Mouse (Mus musculus) MEL (cell line): ENCODE results near the gene Dpep3. TPM values are rescaled to one million over a fixed set of nuclear protein-coding genes. Genes with fewer than 3 reads are reported as not detected.

Source experiments
- DNase-seq: peaks from one replicate; pipeline ENCODE4 v3.0.0; 2011; ENCODE audit warnings: low read depth, low spot score
- H3K27ac ChIP-seq: 2 replicates; pipeline ENCODE4 v1.5.1; 2012; ENCODE audit warnings: low read depth, mild to moderate bottlenecking, control low read depth, low read length, moderate library complexity; ENCODE audit not compliant: control insufficient read depth
- H3K27me3 ChIP-seq, 2 experiments: fragments of 150-350 bp in 1 of 2; sonication (generic) in 1 of 2; 2 replicates each; pipeline ENCODE4 v1.6.1; 2012; ENCODE audit warnings: low read length in 2 of 2, mild to moderate bottlenecking in 2 of 2, improper control_type of control experiment in 1 of 2, moderate library complexity in 1 of 2; ENCODE audit not compliant: insufficient read depth in 2 of 2, control insufficient read depth in 1 of 2
- H3K36me3 ChIP-seq, 2 experiments: 2 replicates each; pipeline ENCODE4 v1.6.1; 2012 to 2014; ENCODE audit warnings: low read length in 2 of 2, improper control_type of control experiment in 1 of 2, inconsistent platforms in 1 of 2, mild to moderate bottlenecking in 1 of 2; ENCODE audit not compliant: insufficient read depth in 2 of 2, control insufficient read depth in 1 of 2
- H3K4me1 ChIP-seq, 2 experiments: fragments of 150-350 bp in 1 of 2; sonication (generic) in 1 of 2; 2 replicates each; pipeline ENCODE4 v1.6.1; 2012; ENCODE audit warnings: low read length in 2 of 2, improper control_type of control experiment in 1 of 2, mild to moderate bottlenecking in 1 of 2; ENCODE audit not compliant: insufficient read depth in 2 of 2, control insufficient read depth in 1 of 2
- H3K4me3 ChIP-seq, 2 experiments: fragments of 150-350 bp in 1 of 2; sonication (generic) in 1 of 2; 2 replicates each; pipeline ENCODE4 v1.5.1; 2012; ENCODE audit warnings: low read depth in 2 of 2, low read length in 2 of 2, mild to moderate bottlenecking in 2 of 2, moderate library complexity in 2 of 2, control low read depth in 1 of 2, improper control_type of control experiment in 1 of 2; ENCODE audit not compliant: control insufficient read depth in 1 of 2, insufficient read depth in 1 of 2
- H3K79me2 ChIP-seq: 2 replicates; pipeline ENCODE4 v1.6.1; 2012; ENCODE audit warnings: mild to moderate bottlenecking, low read length, moderate library complexity; ENCODE audit not compliant: control insufficient read depth, poor library complexity, insufficient read depth
- H3K9ac ChIP-seq: 2 replicates; pipeline ENCODE4 v1.6.1; 2012; ENCODE audit warnings: low read depth, mild to moderate bottlenecking, control low read depth, low read length, moderate library complexity; ENCODE audit not compliant: control insufficient read depth, poor library complexity, severe bottlenecking
- H3K9me3 ChIP-seq: fragments of 150-350 bp; sonication (generic); replicated peaks from 2 replicates; pipeline ENCODE4 v1.6.1; 2012; ENCODE audit warnings: mild to moderate bottlenecking, low read length, improper control_type of control experiment, moderate library complexity; ENCODE audit not compliant: insufficient read depth
- CHD2 ChIP-seq: IDR thresholded peaks from 2 replicates; pipeline ENCODE4 v1.6.1; 2011; ENCODE audit warnings: low read length, improper control_type of control experiment
- CTCF ChIP-seq, 3 experiments: IDR thresholded peaks in 2 of 3; conservative IDR thresholded peaks in 1 of 3; 2 replicates each; pipeline ENCODE4 v1.5.1; 2011 to 2012; ENCODE audit warnings: low read length in 3 of 3, low read depth in 2 of 3, mild to moderate bottlenecking in 2 of 3, improper control_type of control experiment in 1 of 3, inconsistent platforms in 1 of 3, mixed read lengths in 1 of 3, moderate library complexity in 1 of 3; ENCODE audit not compliant: control insufficient read depth in 1 of 3, insufficient read depth in 1 of 3, poor library complexity in 1 of 3, severe bottlenecking in 1 of 3
- E2F4 ChIP-seq: IDR thresholded peaks from 2 replicates; pipeline ENCODE4 v1.6.1; 2011; ENCODE audit warnings: low read depth, low read length, improper control_type of control experiment, borderline replicate concordance
- EP300 ChIP-seq, 2 experiments: IDR thresholded peaks; 2 replicates each; pipeline ENCODE4 v1.6.1; 2011; ENCODE audit warnings: improper control_type of control experiment in 2 of 2, low read length in 2 of 2, low read depth in 1 of 2, mild to moderate bottlenecking in 1 of 2
- ETS1 ChIP-seq: IDR thresholded peaks from 2 replicates; pipeline ENCODE4 v1.6.1; 2012; ENCODE audit warnings: low read depth, mild to moderate bottlenecking, inconsistent platforms, low read length, improper control_type of control experiment, moderate library complexity
- GATA1 ChIP-seq: IDR thresholded peaks from 2 replicates; pipeline ENCODE4 v1.6.1; 2011; ENCODE audit warnings: low read depth, low read length, improper control_type of control experiment
- HCFC1 ChIP-seq: IDR thresholded peaks from 2 replicates; pipeline ENCODE4 v1.6.1; 2012; ENCODE audit warnings: low read depth, mild to moderate bottlenecking, inconsistent platforms, low read length, improper control_type of control experiment, moderate library complexity
- JUND ChIP-seq: IDR thresholded peaks from 2 replicates; pipeline ENCODE4 v1.6.1; 2011; ENCODE audit warnings: low read depth, mild to moderate bottlenecking, improper control_type of control experiment, low read length
- KAT2A ChIP-seq: conservative IDR thresholded peaks from 2 replicates; pipeline ENCODE4 v1.6.1; 2012; ENCODE audit warnings: low read depth, low read length, improper control_type of control experiment, inconsistent platforms
- MAFK ChIP-seq: IDR thresholded peaks from 2 replicates; pipeline ENCODE4 v1.6.1; 2011; ENCODE audit warnings: low read depth, mild to moderate bottlenecking, low read length, improper control_type of control experiment, borderline replicate concordance
- MAZ ChIP-seq: IDR thresholded peaks from 2 replicates; pipeline ENCODE4 v1.6.1; 2012; ENCODE audit warnings: low read depth, mild to moderate bottlenecking, inconsistent platforms, low read length, improper control_type of control experiment
- MEF2A ChIP-seq: IDR thresholded peaks from 2 replicates; pipeline ENCODE4 v1.6.1; 2014; ENCODE audit warnings: low read depth, mild to moderate bottlenecking, inconsistent platforms, low read length, improper control_type of control experiment; ENCODE audit not compliant: poor library complexity, insufficient replicate concordance, severe bottlenecking; ENCODE audit errors: extremely low read depth
- MXI1 ChIP-seq: IDR thresholded peaks from 2 replicates; pipeline ENCODE4 v1.6.1; 2011; ENCODE audit warnings: mild to moderate bottlenecking, low read depth, low read length, improper control_type of control experiment
- MYB ChIP-seq: IDR thresholded peaks from 2 replicates; pipeline ENCODE4 v1.6.1; 2011; ENCODE audit warnings: mild to moderate bottlenecking, low read depth, low read length, improper control_type of control experiment
- MYC ChIP-seq: IDR thresholded peaks from 2 replicates; pipeline ENCODE4 v1.6.1; 2011; ENCODE audit warnings: low read depth, mild to moderate bottlenecking, low read length, improper control_type of control experiment, moderate library complexity
- NELFE ChIP-seq: IDR thresholded peaks from 2 replicates; pipeline ENCODE4 v1.6.1; 2011; ENCODE audit warnings: low read depth, low read length, improper control_type of control experiment
- NRF1 ChIP-seq: IDR thresholded peaks from 2 replicates; pipeline ENCODE4 v1.6.1; 2014; ENCODE audit warnings: low read depth, mild to moderate bottlenecking, inconsistent platforms, low read length, improper control_type of control experiment, moderate library complexity; ENCODE audit not compliant: poor library complexity, insufficient read depth, severe bottlenecking
- POLR2A ChIP-seq, 2 experiments: IDR thresholded peaks; 2 replicates each; pipeline ENCODE4 v1.6.1; 2011 to 2012; ENCODE audit warnings: low read length in 2 of 2, mild to moderate bottlenecking in 2 of 2, control low read depth in 1 of 2, improper control_type of control experiment in 1 of 2, low read depth in 1 of 2, moderate library complexity in 1 of 2; ENCODE audit not compliant: control insufficient read depth in 1 of 2, insufficient read depth in 1 of 2, poor library complexity in 1 of 2
- POLR2AphosphoS2 ChIP-seq: IDR thresholded peaks from 2 replicates; pipeline ENCODE4 v1.6.1; 2011; ENCODE audit warnings: low read length, improper control_type of control experiment
- POLR2AphosphoS5 ChIP-seq: IDR thresholded peaks from 2 replicates; pipeline ENCODE4 v1.6.1; 2012; ENCODE audit warnings: low read depth, borderline replicate concordance, mild to moderate bottlenecking, inconsistent platforms, low read length, moderate library complexity, mixed read lengths
- RAD21 ChIP-seq: IDR thresholded peaks from 2 replicates; pipeline ENCODE4 v1.6.1; 2011; ENCODE audit warnings: mild to moderate bottlenecking, low read depth, low read length, improper control_type of control experiment
- RCOR1 ChIP-seq: IDR thresholded peaks from 2 replicates; pipeline ENCODE4 v1.6.1; 2012; ENCODE audit warnings: low read depth, mild to moderate bottlenecking, inconsistent platforms, low read length, improper control_type of control experiment
- SMC3 ChIP-seq: IDR thresholded peaks from 2 replicates; pipeline ENCODE4 v1.6.1; 2011; ENCODE audit warnings: low read depth, low read length, improper control_type of control experiment
- TAL1 ChIP-seq: IDR thresholded peaks from 2 replicates; pipeline ENCODE4 v1.6.1; 2012; ENCODE audit warnings: mild to moderate bottlenecking, inconsistent platforms, low read length, moderate library complexity, mixed read lengths
- TBP ChIP-seq: IDR thresholded peaks from 2 replicates; pipeline ENCODE4 v1.8.0; 2011; ENCODE audit warnings: low read depth, low read length, improper control_type of control experiment
- TCF12 ChIP-seq: IDR thresholded peaks from 2 replicates; pipeline ENCODE4 v1.6.1; 2014; ENCODE audit warnings: low read depth, mild to moderate bottlenecking, inconsistent platforms, low read length, improper control_type of control experiment, moderate library complexity
- UBTF ChIP-seq: IDR thresholded peaks from 2 replicates; pipeline ENCODE4 v1.6.1; 2012; ENCODE audit warnings: low read depth, mild to moderate bottlenecking, inconsistent platforms, low read length, improper control_type of control experiment, moderate library complexity, borderline replicate concordance; ENCODE audit not compliant: insufficient read depth
- USF1 ChIP-seq: IDR thresholded peaks from 2 replicates; pipeline ENCODE4 v1.6.1; 2014; ENCODE audit warnings: low read depth, mild to moderate bottlenecking, inconsistent platforms, low read length, improper control_type of control experiment, moderate library complexity
- ZC3H11A ChIP-seq: IDR thresholded peaks from 2 replicates; pipeline ENCODE4 v1.6.1; 2012; ENCODE audit warnings: low read depth, mild to moderate bottlenecking, inconsistent platforms, low read length, improper control_type of control experiment
- ZKSCAN1 ChIP-seq: IDR thresholded peaks from 2 replicates; pipeline ENCODE4 v1.6.1; 2012; ENCODE audit warnings: low read depth, mild to moderate bottlenecking, inconsistent platforms, low read length, improper control_type of control experiment, moderate library complexity
- ZMIZ1 ChIP-seq: IDR thresholded peaks from 2 replicates; pipeline ENCODE4 v1.6.1; 2012; ENCODE audit warnings: low read depth, mild to moderate bottlenecking, inconsistent platforms, low read length, improper control_type of control experiment, moderate library complexity
- ZNF384 ChIP-seq: IDR thresholded peaks from 2 replicates; pipeline ENCODE4 v1.6.1; 2012; ENCODE audit warnings: low read depth, mild to moderate bottlenecking, inconsistent platforms, low read length, improper control_type of control experiment
- polyA plus RNA-seq, 2 experiments: library from polyadenylated mRNA; stranded (reverse) in 1 of 2; unstranded in 1 of 2; fragments of >175 nt in 1 of 2; fragments of >200 nt in 1 of 2; gene quantifications; 2 replicates each; pipeline versions ENCODE4 v1.2.1 to v1.2.4; 2012; ENCODE audit warnings: low replicate concordance in 2 of 2, low read depth in 1 of 2; ENCODE audit not compliant: insufficient read length in 2 of 2, insufficient read depth in 1 of 2, missing spikeins in 1 of 2
- total RNA-seq: library from RNA; depleted of rRNA; stranded (reverse); fragments of 300-350 nt; gene quantifications from 2 replicates; pipeline ENCODE4 v1.2.3, GENCODE M21; 2012

The Dpep3 gene
- total and polyA plus RNA-seq, 3 experiments: 0.11 TPM; not detected in 2

DNA sequence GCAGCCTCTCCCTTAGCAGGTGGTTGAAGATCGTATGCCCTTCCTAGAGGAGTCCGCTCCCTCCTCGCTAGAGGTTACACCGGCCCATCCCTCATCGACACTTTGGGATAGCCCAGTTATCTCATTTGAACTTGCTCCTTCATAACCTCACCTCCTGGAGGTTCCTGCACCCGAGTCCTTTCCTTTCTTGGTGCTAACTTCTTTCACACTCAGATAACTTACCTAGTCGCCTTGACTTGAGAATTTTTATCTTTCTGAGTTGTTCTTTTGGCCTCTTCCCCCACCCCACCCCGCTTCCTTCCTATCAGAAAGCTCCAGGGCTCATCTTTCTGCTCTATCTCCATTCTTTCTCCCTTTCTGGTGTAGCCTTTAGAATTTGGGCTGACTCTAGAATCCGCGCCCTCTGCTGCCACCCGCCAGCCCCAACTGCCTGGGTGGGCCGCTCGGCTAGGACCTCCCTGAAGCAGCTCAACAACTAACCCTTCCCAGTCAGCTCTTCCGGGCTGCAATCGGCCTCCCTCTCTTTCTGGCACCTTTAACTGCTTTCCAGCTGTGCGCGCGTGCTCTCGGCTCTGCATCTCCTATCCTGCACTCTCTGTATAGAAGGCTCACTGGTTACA lies 12.4 kb downstream of the Dpep3 start (continued):
- TF ChIP-seq POLR2AphosphoS5 (no peak), POLR2AphosphoS2 (no peak), MXI1 (peak; percentile 38; the same call in 1 of the 2 replicates), MYC (peak; percentile 34), MYB (no peak), MAFK (0 out of 2 replicates have a peak, but pooled peaks have one; percentile 13), ZC3H11A (no peak), ZKSCAN1 (no peak), TBP (peak; percentile 84), TAL1 (peak; percentile 41), RCOR1 (peak; percentile 48), RAD21 (no peak)
- TF ChIP-seq, all 39 proteins: peak for 20

DNA sequence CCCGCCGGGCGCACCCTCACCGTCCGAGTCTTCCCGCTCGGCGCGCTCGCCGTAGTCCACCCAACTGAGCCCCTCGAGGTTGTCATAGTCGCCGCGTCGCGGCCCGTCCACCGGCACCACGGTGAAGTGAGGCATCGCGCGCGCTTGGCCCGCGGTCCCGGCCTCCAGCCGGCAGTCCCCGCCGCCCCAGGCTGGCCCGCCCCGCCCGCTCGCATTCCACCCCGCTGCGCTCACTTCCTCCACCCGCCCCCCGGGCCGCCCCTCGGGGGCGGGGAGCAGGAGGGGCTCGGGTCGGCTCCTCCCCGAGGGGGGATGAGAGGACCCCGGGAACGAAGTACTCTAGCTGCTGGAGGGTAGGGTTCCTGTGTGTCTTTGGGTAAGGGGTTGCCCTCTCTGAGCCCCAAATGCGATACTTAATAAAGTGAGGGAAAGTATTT lies 13.3 kb downstream of the Dpep3 start, which contains the start of gene Slc12a4:
TSS of gene Slc12a4 (minus strand) at position 193 of the 437 bp plus-strand sequence.
- DNase-seq: peak; percentile 89
- Histone ChIP-seq H3K4me1 (peaks cover 5 to 29% of the 10 kb centered on the region in 2 experiments; a peak in 3 of 4 replicates), H3K4me3 (peak within 1 kb of the TSS; percentile 90), H3K9me3 (no peaks in the 10 kb centered on the region), H3K27me3 (no peaks in the 10 kb centered on the region), H3K79me2 (peaks cover 20% of the 10 kb centered on the region), H3K9ac (peak within 1 kb of the TSS; percentile 93), H3K36me3 (peaks cover 0 to 8% of the 10 kb centered on the region in 2 experiments; a peak in 2 of 4 replicates), H3K27ac (peak within 1 kb of the TSS; percentile 96)
- TF ChIP-seq JUND (no peak), UBTF (no peak), POLR2AphosphoS5 (no peak), SMC3 (no peak), POLR2AphosphoS2 (no peak), MYC (no peak), TCF12 (peak; percentile 27), NELFE (peak; percentile 81; the same call in 1 of the 2 replicates), MYB (no peak), MXI1 (no peak), TBP (no peak), NRF1 (no peak), ZC3H11A (no peak), KAT2A (no peak), CTCF (IDR thresholded peaks at IDR 0.05 in 2 of 3, conservative IDR thresholded peaks at IDR 0.05 in 1 of 3; ENCODE audit: control insufficient read depth in 1 of 3, insufficient read depth in 1 of 3, low read depth in 2 of 3, low read length in 3 of 3, poor library complexity in 1 of 3, severe bottlenecking in 1 of 3) (no peak), GATA1 (no peak), ETS1 (peak; percentile 16; the same call in 1 of the 2 replicates), TAL1 (no peak), E2F4 (no peak), POLR2A (IDR thresholded peaks at IDR 0.05; ENCODE audit: control insufficient read depth in 1 of 2, insufficient read depth in 1 of 2, low read depth in 1 of 2, low read length in 2 of 2, poor library complexity in 1 of 2) (peak; percentile 83 to 93), MAZ (peak; percentile 82; the same call in 1 of the 2 replicates), RCOR1 (0 out of 2 replicates have a peak, but pooled peaks have one; percentile 7), ZMIZ1 (peak; percentile 47; the same call in 1 of the 2 replicates), HCFC1 (peak; percentile 48; the same call in 1 of the 2 replicates), CHD2 (no peak), MEF2A (no peak), USF1 (0 out of 2 replicates have a peak, but pooled peaks have one; percentile 4), EP300 (IDR thresholded peaks at IDR 0.05; ENCODE audit: low read depth in 1 of 2, low read length in 2 of 2) (no peak), ZNF384 (0 out of 2 replicates have a peak, but pooled peaks have one; percentile 10)
